Mouse (Mus musculus) liver, embryonic 11.5 days (tissue): ENCODE measurements around the gene Atoh7. TPM values are rescaled to one million over a fixed set of nuclear protein-coding genes. Genes with fewer than 3 reads are reported as not detected.

Source experiments
- ATAC-seq: fragments of 200-750 bp; cut with Nextera tagmentation; replicated peaks from 2 replicates; pipeline ENCODE4 v1.8.0; 2017; ENCODE audit warnings: moderate number of reproducible peaks, mild to moderate bottlenecking, moderate TSS enrichment, moderate library complexity; ENCODE audit not compliant: low FRiP score
- DNase-seq: peaks from one replicate; pipeline ENCODE4 v3.0.0-alpha.2; 2017; ENCODE audit warnings: low spot score
- H3K27ac ChIP-seq: fragments of 300-500 bp; sonication (generic); 2 replicates; pipeline ENCODE4 v1.5.1; 2014; ENCODE audit warnings: mild to moderate bottlenecking, low read depth, low read length, control low read depth
- H3K27me3 ChIP-seq: fragments of 300-500 bp; sonication (generic); replicated peaks from 2 replicates; pipeline ENCODE4 v1.6.1; 2014; ENCODE audit warnings: low read length, mixed read lengths; ENCODE audit not compliant: control insufficient read depth, insufficient read depth
- H3K36me3 ChIP-seq: fragments of 300-500 bp; sonication (generic); 2 replicates; pipeline ENCODE4 v1.6.1; 2014; ENCODE audit warnings: mild to moderate bottlenecking, low read length, moderate library complexity, mixed read lengths; ENCODE audit not compliant: control insufficient read depth, insufficient read depth
- H3K4me1 ChIP-seq: fragments of 300-500 bp; sonication (generic); replicated peaks from 2 replicates; pipeline ENCODE4 v1.6.1; 2014; ENCODE audit warnings: low read length, mixed read lengths; ENCODE audit not compliant: control insufficient read depth, insufficient read depth
- H3K4me2 ChIP-seq: fragments of 300-500 bp; sonication (generic); 2 replicates; pipeline ENCODE4 v1.6.1; 2014; ENCODE audit warnings: mild to moderate bottlenecking, control low read depth, moderate library complexity
- H3K4me3 ChIP-seq: fragments of 300-500 bp; sonication (generic); 2 replicates; pipeline ENCODE4 v1.5.1; 2014; ENCODE audit warnings: low read depth, low read length, control low read depth
- H3K9ac ChIP-seq: fragments of 300-500 bp; sonication (generic); 2 replicates; pipeline ENCODE4 v1.6.1; 2014; ENCODE audit warnings: low read depth, low read length, control low read depth
- H3K9me3 ChIP-seq: fragments of 300-500 bp; sonication (generic); 2 replicates; pipeline ENCODE4 v1.6.1; 2016; ENCODE audit warnings: low read length, inconsistent platforms, mixed read lengths; ENCODE audit not compliant: control insufficient read depth
- WGBS: fragments of 180-500 bp; shearing (Covaris S2); extraction: QIAGEN DNeasy Blood & Tissue Kit; methylation state at CpG from one replicate; pipeline ENCODE4 v1.1.7; 2014; 5-methylcytosine and 5-hydroxymethylcytosine counted together
- polyA plus RNA-seq: library from polyadenylated mRNA; unstranded; fragments of >200 nt; fragmentation: Nextera tagmentation; extraction: Ambion mirVana; gene quantifications from 2 replicates; pipeline ENCODE4 v1.2.1, GENCODE M21; 2014

Gene Atoh7
- polyA plus RNA-seq, 1 experiment from 2014 or later, result not detected

DNA sequence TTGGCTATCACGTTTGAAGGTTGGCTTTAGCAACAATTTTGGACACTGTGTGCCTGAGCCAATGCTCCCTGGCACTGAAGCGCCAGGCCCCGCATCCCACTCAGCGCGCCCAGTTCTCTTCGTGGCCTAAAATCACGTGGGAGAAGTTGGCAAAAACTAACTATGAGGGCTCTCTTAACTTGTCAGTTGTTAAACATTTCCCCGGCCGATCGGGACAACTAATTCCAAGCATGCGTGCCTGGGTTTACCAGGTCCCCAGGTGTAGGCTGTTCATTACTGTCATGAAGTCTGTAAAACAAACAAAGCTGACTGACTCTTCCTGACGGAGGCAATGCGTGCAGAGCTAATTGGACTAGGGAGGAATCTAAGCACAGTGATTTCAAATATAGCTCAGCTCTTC is 43.2 kb downstream of the Atoh7 start:
- no peak for ATAC-seq
- Histone ChIP-seq H3K27ac (no peak overlapping the region), H3K36me3 (no peaks in the 10 kb centered on the region), H3K4me2 (no peak overlapping the region), H3K4me3 (no peak overlapping the region), H3K9me3 (no peaks in the 10 kb centered on the region), H3K27me3 (no peaks in the 10 kb centered on the region), H3K4me1 (no peaks in the 10 kb centered on the region), H3K9ac (no peak overlapping the region)
- WGBS, result 79% methylated on average over 13 of the region's 13 CpGs
- no peak for DNase-seq

Other genes starting within 250 kb of the Atoh7 start
- gene Tet1, start 190.7 kb upstream of the Atoh7 start, polyA plus RNA-seq, result 11.7 and 12.9 TPM in 2 replicates
- gene Slc25a16, start 179.0 kb upstream of the Atoh7 start, polyA plus RNA-seq, result 13.5 and 15.7 TPM in 2 replicates
- gene Dna2, start 152.6 kb upstream of the Atoh7 start, polyA plus RNA-seq, result 58.1 and 61.6 TPM in 2 replicates
- 5.7 and 9.8 TPM in 2 replicates for gene Rufy2, start 119.4 kb upstream of the Atoh7 start, polyA plus RNA-seq
- 52.6 and 57.1 TPM in 2 replicates for gene Hnrnph3, start 75.4 kb upstream of the Atoh7 start, polyA plus RNA-seq
- gene Pbld2, start 75.3 kb upstream of the Atoh7 start, polyA plus RNA-seq, result 0.73 and 1.2 TPM in 2 replicates
- 1.9 and 2.5 TPM in 2 replicates for gene Pbld1, start 39.5 kb upstream of the Atoh7 start, polyA plus RNA-seq
- gene Mypn, start 104.3 kb downstream of the Atoh7 start, polyA plus RNA-seq, result 0.16 and 0.30 TPM in 2 replicates
- 46.1 and 48.8 TPM in 2 replicates for gene Herc4, start 144.2 kb downstream of the Atoh7 start, polyA plus RNA-seq